22 mouse cellular contexts compared by ENCODE assay signal in the genomic region with DNA sequence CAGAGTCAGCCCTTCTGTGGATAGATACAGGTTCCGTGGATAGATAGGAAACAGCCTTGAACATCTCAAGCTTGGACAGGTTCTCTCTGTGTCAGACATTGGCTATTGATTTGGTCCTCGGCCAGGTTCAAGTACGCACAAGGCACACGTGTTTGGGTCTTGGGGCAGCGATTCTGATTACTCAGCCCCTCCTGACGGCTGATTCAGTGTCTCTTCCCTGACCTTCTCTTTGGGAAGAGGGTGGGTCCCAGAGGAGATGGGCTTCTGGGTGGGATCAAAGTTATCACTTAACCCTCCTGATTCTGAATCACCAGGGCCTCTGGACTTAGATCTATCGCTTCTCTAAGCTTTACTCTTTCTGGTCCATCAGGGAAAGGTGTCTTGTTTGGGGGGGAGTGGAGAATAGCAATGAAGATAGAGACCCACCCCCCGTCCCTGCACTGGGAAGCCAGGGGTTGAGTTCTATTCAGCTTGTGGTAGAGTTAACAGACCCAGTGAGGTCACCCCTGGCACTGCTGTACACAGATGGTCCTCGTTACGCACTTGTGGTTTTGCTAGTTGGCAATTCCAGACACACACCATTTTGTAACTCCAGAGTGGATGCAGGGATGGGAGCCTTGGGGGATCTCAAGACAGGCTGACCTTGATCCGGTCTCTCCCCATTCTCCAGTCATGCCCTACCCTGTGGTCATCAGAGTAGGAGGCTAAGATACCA. TPM values are rescaled to one million over a fixed set of nuclear protein-coding genes. Genes with fewer than 3 reads are reported as not detected.
DNase-seq lines count a peak whose midpoint lies in the region; ATAC-seq and TF ChIP-seq lines count a peak whose summit lies in the region.
"Had no signal": no experiment of that assay in that cellular context is flagged by ENCODE, and none has a peak within 500 bp of the region (broad histone marks: within the 10 kb centered on the region; RNA-seq: fewer than 3 reads in every experiment).

No protein-coding gene starts in this region.

- H3K4me1 ChIP-seq in embryonic facial prominence, embryonic 13.5 days: peaks cover 12% of the 10 kb centered on the region
- no peaks in the 10 kb centered on the region for H3K4me1 ChIP-seq in hindbrain, postnatal 0 days (ENCODE audit: insufficient read depth, low read length)
- no peaks in the 10 kb centered on the region for H3K4me1 ChIP-seq in forebrain, embryonic 14.5 days (ENCODE audit: control insufficient read depth, insufficient read depth, low read length)
- H3K4me1 ChIP-seq: forebrain, embryonic 13.5 days; liver, embryonic 12.5 days had no signal

- no peaks in the 10 kb centered on the region for H3K9me3 ChIP-seq in embryonic facial prominence, embryonic 13.5 days
- no peaks in the 10 kb centered on the region for H3K9me3 ChIP-seq in hindbrain, postnatal 0 days (ENCODE audit: low read length)
- no peaks in the 10 kb centered on the region for H3K9me3 ChIP-seq in forebrain, embryonic 14.5 days (replicated peaks; ENCODE audit: control insufficient read depth, low read length)
- H3K9me3 ChIP-seq: forebrain, embryonic 13.5 days; liver, embryonic 12.5 days had no signal

- peaks cover 92% of the 10 kb centered on the region for H3K36me3 ChIP-seq in embryonic facial prominence, embryonic 13.5 days
- H3K36me3 ChIP-seq in hindbrain, postnatal 0 days (ENCODE audit: insufficient read depth, low read length): no peaks in the 10 kb centered on the region
- H3K36me3 ChIP-seq in forebrain, embryonic 14.5 days (ENCODE audit: control insufficient read depth, insufficient read depth, low read length): no peaks in the 10 kb centered on the region
- H3K36me3 ChIP-seq: G1E; liver, embryonic 12.5 days had no signal

- no peak overlapping the region for H3K4me3 ChIP-seq in embryonic facial prominence, embryonic 13.5 days
- H3K4me3 ChIP-seq in hindbrain, postnatal 0 days (ENCODE audit: low read length): no peak overlapping the region
- no peak overlapping the region for H3K4me3 ChIP-seq in forebrain, embryonic 14.5 days (ENCODE audit: low read depth, low read length)
- H3K4me3 ChIP-seq: forebrain, embryonic 13.5 days; liver, embryonic 12.5 days had no signal

- WGBS in embryonic facial prominence, embryonic 13.5 days: 58% methylated on average over 11 of the region's 11 CpGs
- 81% methylated on average over 11 of the region's 11 CpGs for WGBS in hindbrain, postnatal 0 days
- 84% methylated on average over 11 of the region's 11 CpGs for WGBS in forebrain, embryonic 14.5 days

- no peak for TF ChIP-seq CTCF in hindbrain, postnatal 0 days (IDR thresholded peaks at IDR 0.05; ENCODE audit: low read depth)

- peak; percentile 63; the same call in 1 of the 2 replicates for ATAC-seq in embryonic facial prominence, embryonic 13.5 days (ENCODE audit: insufficient number of reproducible peaks, insufficient read depth, low FRiP score, low TSS enrichment, low read depth)
- ATAC-seq in hindbrain, postnatal 0 days: no peak
- ATAC-seq in forebrain, embryonic 14.5 days: no peak
- ATAC-seq: forebrain, embryonic 13.5 days; liver, embryonic 12.5 days; midbrain, embryonic 16.5 days had no signal

- intact Hi-C loops in heart, postnatal 10 days (cut with DNase I): no loop called here
- intact Hi-C loops in gastrocnemius, postnatal 36 days (cut with DNase I): no loop called here

- peak; percentile 47 for DNase-seq in adrenal gland, adult 2 months
- no peak for DNase-seq in adrenal gland, postnatal 4 days (ENCODE audit: low spot score in 2 of 2)
- DNase-seq in heart, adult 18-20 months: peak; percentile 33 to 48
- no peak for DNase-seq in heart, postnatal 10 days
- peak; percentile 41 to 47 for DNase-seq in gastrocnemius, postnatal 36 days
- DNase-seq in hindbrain, postnatal 0 days (ENCODE audit: low spot score): no peak
- no peak for DNase-seq in forebrain, embryonic 14.5 days (ENCODE audit: low spot score)
- DNase-seq: cerebellum, adult 9-10 months; kidney, adult 8-10 months; kidney, postnatal 14 days; left cerebral cortex, postnatal 4 days; lung, adult 2 months; lung, postnatal 4 days; right cerebral cortex, postnatal 4 days; thymus, postnatal 14 days had no signal

- H3K9ac ChIP-seq in embryonic facial prominence, embryonic 13.5 days: no peak overlapping the region; the same call in 1 of the 2 replicates
- no peak overlapping the region for H3K9ac ChIP-seq in hindbrain, postnatal 0 days (replicated peaks; ENCODE audit: low read length)
- no peak overlapping the region for H3K9ac ChIP-seq in forebrain, embryonic 14.5 days (ENCODE audit: low read length)
- H3K9ac ChIP-seq: forebrain, embryonic 13.5 days; liver, embryonic 12.5 days had no signal

- peak overlapping the region; percentile 48; the same call in 1 of the 2 replicates for H3K27ac ChIP-seq in embryonic facial prominence, embryonic 13.5 days
- no peak overlapping the region for H3K27ac ChIP-seq in hindbrain, postnatal 0 days
- H3K27ac ChIP-seq in forebrain, embryonic 14.5 days (ENCODE audit: low read depth, low read length): no peak overlapping the region
- H3K27ac ChIP-seq: forebrain, embryonic 13.5 days; liver, embryonic 12.5 days; stomach, postnatal 0 days had no signal

- H3K4me2 ChIP-seq in embryonic facial prominence, embryonic 13.5 days: no peak overlapping the region
- no peak overlapping the region for H3K4me2 ChIP-seq in hindbrain, postnatal 0 days (ENCODE audit: low read depth, low read length)
- H3K4me2 ChIP-seq in forebrain, embryonic 14.5 days (ENCODE audit: low read length): no peak overlapping the region
- H3K4me2 ChIP-seq: forebrain, embryonic 13.5 days; liver, embryonic 12.5 days had no signal

- no peaks in the 10 kb centered on the region for H3K27me3 ChIP-seq in embryonic facial prominence, embryonic 13.5 days
- H3K27me3 ChIP-seq in hindbrain, postnatal 0 days (ENCODE audit: insufficient read depth, low read length): no peaks in the 10 kb centered on the region
- no peaks in the 10 kb centered on the region for H3K27me3 ChIP-seq in forebrain, embryonic 14.5 days (replicated peaks; ENCODE audit: control insufficient read depth, insufficient read depth, low read length)
- H3K27me3 ChIP-seq: forebrain, embryonic 13.5 days; liver, embryonic 12.5 days had no signal

RNA-seq across cellular contexts. Expression of gene Mmp2, which starts 7.9 kb away (rescaled TPM):
- 10 to 100 TPM; 21.6 to 38.8 TPM for total RNA-seq in adrenal gland, adult 2 months (2021)
- 20.9 and 22.4 TPM in 2 replicates for polyA plus RNA-seq in adrenal gland, adult 2 months (2012; rRNA removed)
- 100 to 1,000 TPM; 103 to 107 TPM for total RNA-seq in adrenal gland, postnatal 4 days (2021)
- total RNA-seq in heart, adult 18-20 months (2021): 10 to 100 TPM; 57.2 to 58.8 TPM
- total RNA-seq in heart, postnatal 10 days (2021): 100 to 1,000 TPM; 187 to 198 TPM
- 256 and 306 TPM in 2 replicates for polyA plus RNA-seq in embryonic facial prominence, embryonic 13.5 days (2015; fragmentation: Nextera tagmentation; extraction: Ambion mirVana)
- total RNA-seq in gastrocnemius, postnatal 36 days (2021): 10 to 100 TPM; 59.7 to 60.9 TPM
- total RNA-seq in hindbrain, postnatal 0 days (2014; rRNA removed): 12.7 and 16.9 TPM in 2 replicates
- polyA plus RNA-seq in hindbrain, postnatal 0 days (2015; fragmentation: Nextera tagmentation; extraction: Ambion mirVana): 13.0 and 16.1 TPM in 2 replicates
- 14.5 and 15.8 TPM in 2 replicates for polyA plus RNA-seq in forebrain, embryonic 14.5 days (2014; fragmentation: Nextera tagmentation; extraction: Ambion mirVana)
- total RNA-seq: neutrophil, adult 5-6 weeks had no signal
- polyA plus RNA-seq: G1E had no signal

RNA-seq across cellular contexts. Expression of gene Lpcat2, which starts 20.2 kb away (rescaled TPM):
- 10 to 100 TPM in 1 of 2 experiments, 1 to 10 TPM in 1; 3.1 to 15.5 TPM for total RNA-seq in adrenal gland, adult 2 months (2021)
- 1.9 and 2.9 TPM in 2 replicates for polyA plus RNA-seq in adrenal gland, adult 2 months (2012; rRNA removed)
- total RNA-seq in adrenal gland, postnatal 4 days (2021): 1 to 10 TPM; 5.5 to 6.9 TPM
- 1 to 10 TPM; 1.1 to 1.2 TPM for total RNA-seq in heart, adult 18-20 months (2021)
- 1 to 10 TPM; 1.9 to 2.5 TPM for total RNA-seq in heart, postnatal 10 days (2021)
- 8.5 and 9.4 TPM in 2 replicates for polyA plus RNA-seq in embryonic facial prominence, embryonic 13.5 days (2015; fragmentation: Nextera tagmentation; extraction: Ambion mirVana)
- total RNA-seq in gastrocnemius, postnatal 36 days (2021): under 1 TPM; 0.32 to 0.43 TPM
- 6.2 and 10.9 TPM in 2 replicates for total RNA-seq in hindbrain, postnatal 0 days (2014; rRNA removed)
- polyA plus RNA-seq in hindbrain, postnatal 0 days (2015; fragmentation: Nextera tagmentation; extraction: Ambion mirVana): 12.7 and 12.8 TPM in 2 replicates
- polyA plus RNA-seq in forebrain, embryonic 14.5 days (2014; fragmentation: Nextera tagmentation; extraction: Ambion mirVana): 5.1 and 7.4 TPM in 2 replicates
- polyA plus RNA-seq: G1E had no signal

Comparison
In these comparisons a context has a peak if more than half of its experiments do, and no peak if none do; other contexts are left out.
1. DNase-seq: peak in adrenal gland, adult 2 months (single experiment), heart, adult 18-20 months (2 of 2) and gastrocnemius, postnatal 36 days (2 of 2); none in adrenal gland, postnatal 4 days (0 of 2), heart, postnatal 10 days (0 of 2), hindbrain, postnatal 0 days (single experiment) and forebrain, embryonic 14.5 days (single experiment).